Mouse (Mus musculus) natural killer cell, adult 2 months (primary cell): Measurements from ENCODE around the gene Ogdh.
"Not testable (repeated sequence)": the region's sequence is repeated elsewhere in the genome, so short reads cannot be mapped to it uniquely, and the experiment has no call there.

Experiments
- DNase-seq, 2 experiments: peaks; one replicate each; pipeline ENCODE4 v3.0.0; 2022; ENCODE audit warnings: low spot score in 2 of 2

The Ogdh gene

GRCm38 (mm10) chr11:6291401-6292115, at the start of gene Ogdh:
Ogdh (plus strand) TSS chr11:6291633.
- DNase-seq, result peak; percentile 99

- DNase-seq, result no peak
These were observed 46.7 kb upstream of the Ogdh start for GRCm38 (mm10) chr11:6244707-6245106.

- no peak for DNase-seq
These were observed 39.2 kb upstream of the Ogdh start for GRCm38 (mm10) chr11:6252248-6252647.

- DNase-seq, result no peak
These were observed 38.6 kb upstream of the Ogdh start for GRCm38 (mm10) chr11:6252824-6253223.

GRCm38 (mm10) chr11:6254602-6255001, 36.8 kb upstream of the Ogdh start:
- not testable (repeated sequence) for DNase-seq

GRCm38 (mm10) chr11:6256490-6257072, 34.9 kb upstream of the Ogdh start:
- DNase-seq, result no peak

GRCm38 (mm10) chr11:6259413-6259812, 32.0 kb upstream of the Ogdh start:
- DNase-seq, result no peak

- DNase-seq, result peak; percentile 41 to 65
These were observed 29.9 kb upstream of the Ogdh start for GRCm38 (mm10) chr11:6261434-6262082.

- no peak for DNase-seq
These were observed 24.8 kb upstream of the Ogdh start for GRCm38 (mm10) chr11:6266621-6267020.

- DNase-seq, result peak; percentile 87 to 90
These were observed 23.8 kb upstream of the Ogdh start, which contains the start of gene Ddx56 for GRCm38 (mm10) chr11:6267320-6268254. Ddx56 (minus strand) TSS chr11:6267772.

- DNase-seq, result no peak
These were observed 17.8 kb upstream of the Ogdh start for GRCm38 (mm10) chr11:6273607-6274006.

GRCm38 (mm10) chr11:6274387-6275093, 16.9 kb upstream of the Ogdh start, which contains the start of gene Tmed4:
Tmed4 (minus strand) TSS chr11:6274870.
- peak; percentile 97 to 98 for DNase-seq

- no peak for DNase-seq
These were observed 16.3 kb upstream of the Ogdh start for GRCm38 (mm10) chr11:6275094-6275484.

- DNase-seq, result no peak
These were observed 15.0 kb upstream of the Ogdh start for GRCm38 (mm10) chr11:6276466-6276865.

GRCm38 (mm10) chr11:6282940-6283339, 8.5 kb upstream of the Ogdh start:
- DNase-seq, result no peak

GRCm38 (mm10) chr11:6290138-6290537, 1.3 kb upstream of the Ogdh start:
- no peak for DNase-seq

- DNase-seq, result no peak
These were observed 550 bp upstream of the Ogdh start for GRCm38 (mm10) chr11:6290883-6291282.

- peak; percentile 83 to 85 for DNase-seq
These were observed 919 bp downstream of the Ogdh start for GRCm38 (mm10) chr11:6292116-6292987.

GRCm38 (mm10) chr11:6292988-6293349, 1.5 kb downstream of the Ogdh start:
- no peak for DNase-seq

GRCm38 (mm10) chr11:6293601-6294000, 2.2 kb downstream of the Ogdh start:
- no peak for DNase-seq
